Mouse (Mus musculus): Measurements from ENCODE around the gene Gm48551.

The Gm48551 gene

GRCm38 (mm10) chr10:81383802-81384604 is at the start of gene Gm48551, which contains the start of gene Dohh:
Gene Gm48551, plus strand, starts transcription at chr10:81384466.
Gene Dohh, plus strand, starts transcription at chr10:81384428.
- peak; percentile 100 for DNase-seq (ENCODE audit: low read depth)

GRCm38 (mm10) chr10:81335393-81336340 is 48.6 kb upstream of the Gm48551 start:
- peak; percentile 85 for DNase-seq (ENCODE audit: low read depth)

GRCm38 (mm10) chr10:81336558-81336957 is 47.7 kb upstream of the Gm48551 start:
- DNase-seq (ENCODE audit: low read depth), result no peak

- DNase-seq (ENCODE audit: low read depth), result no peak
Observed at GRCm38 (mm10) chr10:81340551-81341332, 43.5 kb upstream of the Gm48551 start.

GRCm38 (mm10) chr10:81341333-81341949 is 42.8 kb upstream of the Gm48551 start:
- peak; percentile 85 for DNase-seq (ENCODE audit: low read depth)

GRCm38 (mm10) chr10:81342686-81343505 is 41.4 kb upstream of the Gm48551 start, which contains the start of gene Gipc3:
Gene Gipc3, minus strand, starts transcription at chr10:81343266.
- DNase-seq (ENCODE audit: low read depth), result no peak

- peak; percentile 43 for DNase-seq (ENCODE audit: low read depth)
Observed at GRCm38 (mm10) chr10:81344421-81345161, 39.7 kb upstream of the Gm48551 start.

- no peak for DNase-seq (ENCODE audit: low read depth)
Observed at GRCm38 (mm10) chr10:81345162-81345534, 39.1 kb upstream of the Gm48551 start.

GRCm38 (mm10) chr10:81346453-81347067 is 37.7 kb upstream of the Gm48551 start:
- no peak for DNase-seq (ENCODE audit: low read depth)

- peak; percentile 74 for DNase-seq (ENCODE audit: low read depth)
Observed at GRCm38 (mm10) chr10:81349146-81349545, 35.1 kb upstream of the Gm48551 start.

- DNase-seq (ENCODE audit: low read depth), result no peak
Observed at GRCm38 (mm10) chr10:81349961-81350350, 34.3 kb upstream of the Gm48551 start.

GRCm38 (mm10) chr10:81350351-81351063 is 33.8 kb upstream of the Gm48551 start, which contains the start of gene Hmg20b:
Gene Hmg20b, minus strand, starts transcription at chr10:81350480.
- peak; percentile 100 for DNase-seq (ENCODE audit: low read depth)

- peak; percentile 62 for DNase-seq (ENCODE audit: low read depth)
Observed at GRCm38 (mm10) chr10:81351678-81352291, 32.5 kb upstream of the Gm48551 start.

- DNase-seq (ENCODE audit: low read depth), result peak; percentile 69
Observed at GRCm38 (mm10) chr10:81354738-81355477, 29.4 kb upstream of the Gm48551 start.

GRCm38 (mm10) chr10:81355533-81355932 is 28.7 kb upstream of the Gm48551 start:
- no peak for DNase-seq (ENCODE audit: low read depth)

GRCm38 (mm10) chr10:81356352-81356990 is 27.8 kb upstream of the Gm48551 start:
- DNase-seq (ENCODE audit: low read depth), result no peak
